Mouse (Mus musculus) embryonic fibroblast, embryonic 13.5 days (primary cell): Measurements from ENCODE around the gene Gm49318. TPM values are rescaled to one million over a fixed set of nuclear protein-coding genes. Genes with fewer than 3 reads are reported as not detected.

Source experiments
- H3K27ac ChIP-seq: 2 replicates; pipeline ENCODE4 v1.5.1; 2012; ENCODE audit warnings: low read length, control low read depth, inconsistent platforms; ENCODE audit not compliant: insufficient read depth
- H3K4me1 ChIP-seq: 2 replicates; pipeline ENCODE4 v1.6.1; 2011; ENCODE audit warnings: low read length; ENCODE audit not compliant: control insufficient read depth, insufficient read depth
- H3K4me3 ChIP-seq: 2 replicates; pipeline ENCODE4 v1.5.1; 2011; ENCODE audit warnings: mild to moderate bottlenecking, control low read depth, low read length; ENCODE audit not compliant: insufficient read depth
- CTCF ChIP-seq: IDR thresholded peaks from 2 replicates; pipeline ENCODE4 v1.5.1; 2011; ENCODE audit warnings: mild to moderate bottlenecking, control low read depth, low read length, moderate library complexity, borderline replicate concordance; ENCODE audit not compliant: insufficient read depth
- POLR2A ChIP-seq: IDR thresholded peaks from 2 replicates; pipeline ENCODE4 v1.6.1; 2011; ENCODE audit warnings: low read depth, mild to moderate bottlenecking, control low read depth, low read length, moderate library complexity
- polyA plus RNA-seq: library from polyadenylated mRNA; stranded (reverse); fragments of >200 nt; gene quantifications from 2 replicates; pipeline ENCODE4 v1.2.4, GENCODE M21; 2011; ENCODE audit warnings: low read depth; ENCODE audit not compliant: missing spikeins, insufficient read length

The Gm49318 gene
- polyA plus RNA-seq, 1 experiment = not detected

DNA sequence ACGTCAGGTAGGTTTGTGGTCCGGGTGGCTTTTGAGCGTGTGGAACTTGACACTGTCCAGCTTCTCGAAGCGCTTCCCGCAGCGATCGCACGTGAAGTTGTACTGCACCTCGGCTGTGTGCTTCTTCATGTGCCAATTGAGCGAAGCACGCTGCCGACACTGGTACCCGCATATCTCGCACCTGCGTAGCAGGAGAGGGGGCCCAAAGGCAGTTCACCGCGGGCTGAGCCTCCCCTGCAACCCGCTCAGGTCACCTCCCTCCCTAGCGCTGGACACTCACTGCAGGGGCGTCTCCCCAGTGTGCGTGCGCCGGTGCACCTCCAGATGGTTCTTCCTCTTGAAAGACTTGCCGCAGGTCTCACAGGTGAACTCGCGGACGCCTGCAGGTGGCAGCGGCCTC, 15.3 kb downstream of the Gm49318 start:
- no peak for TF ChIP-seq POLR2A
- TF ChIP-seq CTCF = no peak
- no peaks in the 10 kb centered on the region for H3K4me1 ChIP-seq
- no peak overlapping the region for H3K4me3 ChIP-seq

DNA sequence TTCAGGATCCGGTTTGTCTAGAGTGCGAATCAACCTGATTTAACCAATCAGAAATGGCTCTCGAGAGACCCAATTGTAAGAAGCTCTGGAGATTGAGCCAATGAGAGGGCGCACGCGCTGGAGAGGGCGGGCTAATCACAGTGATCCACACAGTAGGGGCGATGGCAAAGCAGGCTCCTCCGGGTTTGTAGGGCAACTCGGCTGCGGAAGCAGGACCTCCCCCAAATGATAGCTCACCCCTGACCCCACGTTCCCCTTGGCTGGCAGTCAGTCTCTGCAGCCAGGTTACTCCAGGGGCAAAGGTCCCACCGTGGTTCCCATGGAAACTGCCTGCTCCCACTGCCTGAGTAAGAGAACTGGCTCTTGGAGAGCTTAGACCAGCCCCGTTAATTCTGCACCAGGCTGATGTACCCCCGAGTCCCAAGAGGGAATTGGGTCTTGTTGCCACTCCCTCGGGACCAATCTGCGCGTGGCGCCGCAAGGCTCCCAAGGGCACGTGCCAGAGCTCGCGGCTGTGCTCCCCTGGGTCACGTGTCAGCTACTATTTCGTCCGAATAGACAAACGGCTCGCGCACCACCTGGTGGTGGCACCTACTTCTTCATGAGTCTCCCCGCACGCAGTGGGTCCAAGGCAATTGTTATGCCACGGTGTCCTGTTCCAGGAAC, 16.5 kb downstream of the Gm49318 start:
- H3K27ac ChIP-seq = no peak overlapping the region
- no peak overlapping the region for H3K4me3 ChIP-seq
- H3K4me1 ChIP-seq = no peaks in the 10 kb centered on the region
- TF ChIP-seq POLR2A = no peak; the same call in 1 of the 2 replicates
- TF ChIP-seq CTCF = peak; percentile 48; the same call in 1 of the 2 replicates

More for the DNA sequence above, 15.3 kb downstream of the Gm49318 start:
- H3K27ac ChIP-seq = no peak overlapping the region

DNA sequence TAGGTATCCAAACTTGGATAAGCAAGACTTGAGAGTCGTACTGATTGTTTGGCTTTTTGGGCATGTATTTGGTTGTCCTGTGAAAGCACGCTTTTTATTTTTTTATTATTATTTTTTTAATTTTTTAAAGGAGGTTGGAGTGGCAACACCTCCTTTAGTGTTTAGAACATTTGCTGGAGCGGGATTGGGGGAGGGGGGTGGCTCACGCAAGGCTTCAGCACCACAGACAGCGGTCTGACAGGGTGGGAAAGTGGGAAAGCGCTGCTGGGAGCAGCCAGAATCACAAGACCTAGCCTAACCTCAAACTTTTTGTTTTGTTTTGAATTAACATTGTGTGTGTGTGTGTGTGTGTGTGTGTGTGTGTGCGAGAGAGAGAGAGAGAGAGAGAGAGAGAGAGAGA, 17.4 kb downstream of the Gm49318 start:
- TF ChIP-seq CTCF = no peak
- no peak for TF ChIP-seq POLR2A
- no peaks in the 10 kb centered on the region for H3K4me1 ChIP-seq
- H3K27ac ChIP-seq = no peak overlapping the region
- H3K4me3 ChIP-seq = no peak overlapping the region

- no peaks in the 10 kb centered on the region for H3K4me1 ChIP-seq
- H3K27ac ChIP-seq = no peak within 1 kb of the TSS
- no peak within 1 kb of the TSS for H3K4me3 ChIP-seq
Measured at GRCm38 (mm10) chr9:22051958-22052254, 19.2 kb downstream of the Gm49318 start, which contains the start of gene Elavl3. Gene Elavl3, minus strand, starts transcription at chr9:22052023.

DNA sequence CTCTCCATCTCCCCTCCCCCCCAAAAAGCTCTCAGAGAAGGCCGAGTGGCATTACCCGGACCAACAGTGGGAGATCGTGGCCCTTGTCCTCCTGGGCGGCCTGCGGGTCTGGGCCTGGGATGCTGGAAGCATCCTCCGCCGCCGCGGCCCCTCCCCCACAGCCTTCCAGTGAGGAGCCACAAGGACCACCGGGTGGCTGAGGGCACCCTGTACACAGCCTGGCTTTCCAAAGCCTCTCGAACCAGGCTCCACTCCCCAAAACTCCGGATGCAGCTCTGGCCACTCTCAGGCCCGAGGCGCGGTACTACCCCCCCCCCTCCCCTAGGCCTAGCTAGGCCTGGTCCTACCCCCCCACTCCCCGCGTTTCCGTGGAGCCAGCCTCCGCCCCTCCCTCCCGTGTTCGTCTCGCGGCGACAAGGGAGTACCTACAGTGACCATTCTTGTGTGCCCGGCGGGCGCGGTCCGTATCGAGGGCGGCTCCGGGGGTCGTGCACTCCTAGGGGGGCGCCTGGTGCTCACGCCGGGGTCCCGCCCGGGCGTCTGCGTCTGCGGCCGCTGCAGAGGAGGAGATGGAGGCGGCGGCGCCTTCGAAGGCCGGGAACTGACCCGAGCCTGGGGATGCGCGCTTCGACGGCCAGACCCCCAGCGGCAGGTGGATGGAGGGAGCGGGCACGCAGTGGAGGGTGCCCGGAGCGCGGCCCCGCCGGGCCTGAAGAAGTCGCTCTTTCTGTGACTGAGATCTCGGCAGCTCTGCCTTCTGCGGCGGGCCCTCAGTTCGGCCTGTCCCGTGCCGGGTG, 19.7 kb downstream of the Gm49318 start:
- Histone ChIP-seq H3K4me1 (no peaks in the 10 kb centered on the region), H3K27ac (no peak overlapping the region), H3K4me3 (no peak overlapping the region)
- TF ChIP-seq POLR2A (no peak), CTCF (no peak)

More at GRCm38 (mm10) chr9:22051958-22052254, 19.2 kb downstream of the Gm49318 start, which contains the start of gene Elavl3:
- TF ChIP-seq POLR2A = no peak
- no peak for TF ChIP-seq CTCF

- Histone ChIP-seq H3K27ac (no peak overlapping the region), H3K4me1 (no peaks in the 10 kb centered on the region), H3K4me3 (no peak overlapping the region)
- TF ChIP-seq CTCF (no peak), POLR2A (no peak)
Measured at GRCm38 (mm10) chr9:22050351-22050889, 20.6 kb downstream of the Gm49318 start.

DNA sequence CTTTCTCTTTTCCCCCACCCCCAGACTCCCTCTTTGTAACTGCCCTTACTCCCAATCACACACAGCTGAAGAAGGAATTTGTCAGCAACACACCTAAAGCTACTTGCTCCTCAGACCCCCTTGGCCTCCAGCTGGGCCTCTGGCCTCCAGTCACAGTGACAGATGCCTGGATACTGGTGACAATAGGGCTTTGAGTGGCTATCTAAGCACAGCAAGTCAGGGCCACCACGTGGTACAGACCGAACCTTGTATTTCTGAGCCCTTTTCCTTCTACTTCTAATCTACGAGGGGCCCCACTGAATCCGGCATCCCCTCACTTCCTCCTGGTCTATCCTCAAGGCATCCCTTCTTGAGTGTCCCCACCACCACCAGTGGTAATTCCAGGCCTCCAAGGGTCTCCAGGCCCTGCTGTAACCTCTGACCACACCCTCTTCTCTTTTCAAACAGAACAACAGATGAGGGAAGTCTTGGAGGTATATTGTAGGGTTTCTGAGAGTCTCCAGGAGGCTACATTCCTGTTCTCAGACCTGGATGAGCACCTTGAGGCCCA, 21.3 kb downstream of the Gm49318 start:
- Histone ChIP-seq H3K4me1 (no peaks in the 10 kb centered on the region), H3K4me3 (no peak overlapping the region), H3K27ac (no peak overlapping the region)
- TF ChIP-seq CTCF = no peak

DNA sequence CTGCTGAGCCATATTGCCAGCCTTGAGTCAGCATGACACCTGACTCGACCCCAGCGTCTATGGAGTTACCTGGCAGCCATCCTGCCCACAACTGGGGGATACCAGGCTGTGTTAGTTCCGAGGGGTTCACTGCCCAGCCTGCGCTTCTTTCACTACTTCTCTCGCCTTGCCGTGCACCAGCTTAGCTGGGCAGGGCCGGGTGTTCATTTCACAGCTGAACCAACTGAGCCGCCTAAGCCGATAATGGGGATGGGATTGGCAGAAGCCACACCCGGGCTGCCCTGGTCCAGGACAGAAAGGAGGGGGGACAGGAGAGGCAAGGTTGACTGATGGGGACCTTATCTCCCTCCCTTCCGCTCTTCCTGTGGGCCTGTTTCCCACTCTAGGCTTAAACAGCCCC, 21.7 kb downstream of the Gm49318 start:
- no peak overlapping the region for H3K4me3 ChIP-seq
- H3K4me1 ChIP-seq = no peaks in the 10 kb centered on the region
- no peak overlapping the region for H3K27ac ChIP-seq
- TF ChIP-seq CTCF (no peak), POLR2A (no peak)

- Histone ChIP-seq H3K4me3 (no peak overlapping the region), H3K27ac (no peak overlapping the region), H3K4me1 (no peaks in the 10 kb centered on the region)
- TF ChIP-seq CTCF = no peak
- no peak for TF ChIP-seq POLR2A
Measured at GRCm38 (mm10) chr9:22047329-22047728, 23.7 kb downstream of the Gm49318 start.

DNA sequence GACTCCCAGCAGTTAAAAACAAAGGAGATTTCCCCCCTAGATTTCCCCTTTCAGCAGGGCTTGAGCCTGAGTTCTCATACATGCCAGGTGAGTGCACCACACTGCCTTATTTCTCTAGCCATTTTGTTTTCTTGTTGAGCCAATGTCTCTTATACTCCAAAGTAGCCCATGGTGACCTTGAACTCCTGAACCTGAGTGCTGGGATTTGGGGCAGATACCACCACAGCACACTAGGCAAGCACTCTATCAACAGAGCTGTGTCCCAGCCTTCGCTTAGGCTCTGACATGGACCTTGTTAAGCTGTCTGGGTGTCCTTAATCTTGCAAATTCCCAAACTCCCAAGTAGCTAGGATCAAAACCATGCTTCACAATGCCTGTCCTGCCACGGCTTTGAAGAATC, 29.2 kb downstream of the Gm49318 start:
- Histone ChIP-seq H3K4me1 (no peaks in the 10 kb centered on the region), H3K27ac (no peak overlapping the region), H3K4me3 (no peak overlapping the region)
- TF ChIP-seq POLR2A (no peak), CTCF (no peak)
